Mouse (Mus musculus) MEL (cell line): Measurements from ENCODE around the gene Slc45a2. TPM values are rescaled to one million over a fixed set of nuclear protein-coding genes. Genes with fewer than 3 reads are reported as not detected.

Experiments
- DNase-seq: peaks from one replicate; pipeline ENCODE4 v3.0.0; 2011; ENCODE audit warnings: low read depth, low spot score
- H3K27ac ChIP-seq: 2 replicates; pipeline ENCODE4 v1.5.1; 2012; ENCODE audit warnings: low read depth, mild to moderate bottlenecking, control low read depth, low read length, moderate library complexity; ENCODE audit not compliant: control insufficient read depth
- H3K27me3 ChIP-seq, 2 experiments: fragments of 150-350 bp in 1 of 2; sonication (generic) in 1 of 2; 2 replicates each; pipeline ENCODE4 v1.6.1; 2012; ENCODE audit warnings: low read length in 2 of 2, mild to moderate bottlenecking in 2 of 2, improper control_type of control experiment in 1 of 2, moderate library complexity in 1 of 2; ENCODE audit not compliant: insufficient read depth in 2 of 2, control insufficient read depth in 1 of 2
- H3K36me3 ChIP-seq, 2 experiments: 2 replicates each; pipeline ENCODE4 v1.6.1; 2012 to 2014; ENCODE audit warnings: low read length in 2 of 2, improper control_type of control experiment in 1 of 2, inconsistent platforms in 1 of 2, mild to moderate bottlenecking in 1 of 2; ENCODE audit not compliant: insufficient read depth in 2 of 2, control insufficient read depth in 1 of 2
- H3K4me1 ChIP-seq, 2 experiments: fragments of 150-350 bp in 1 of 2; sonication (generic) in 1 of 2; 2 replicates each; pipeline ENCODE4 v1.6.1; 2012; ENCODE audit warnings: low read length in 2 of 2, improper control_type of control experiment in 1 of 2, mild to moderate bottlenecking in 1 of 2; ENCODE audit not compliant: insufficient read depth in 2 of 2, control insufficient read depth in 1 of 2
- H3K4me3 ChIP-seq, 2 experiments: fragments of 150-350 bp in 1 of 2; sonication (generic) in 1 of 2; 2 replicates each; pipeline ENCODE4 v1.5.1; 2012; ENCODE audit warnings: low read depth in 2 of 2, low read length in 2 of 2, mild to moderate bottlenecking in 2 of 2, moderate library complexity in 2 of 2, control low read depth in 1 of 2, improper control_type of control experiment in 1 of 2; ENCODE audit not compliant: control insufficient read depth in 1 of 2, insufficient read depth in 1 of 2
- H3K79me2 ChIP-seq: 2 replicates; pipeline ENCODE4 v1.6.1; 2012; ENCODE audit warnings: mild to moderate bottlenecking, low read length, moderate library complexity; ENCODE audit not compliant: control insufficient read depth, poor library complexity, insufficient read depth
- H3K9ac ChIP-seq: 2 replicates; pipeline ENCODE4 v1.6.1; 2012; ENCODE audit warnings: low read depth, mild to moderate bottlenecking, control low read depth, low read length, moderate library complexity; ENCODE audit not compliant: control insufficient read depth, poor library complexity, severe bottlenecking
- H3K9me3 ChIP-seq: fragments of 150-350 bp; sonication (generic); replicated peaks from 2 replicates; pipeline ENCODE4 v1.6.1; 2012; ENCODE audit warnings: mild to moderate bottlenecking, low read length, improper control_type of control experiment, moderate library complexity; ENCODE audit not compliant: insufficient read depth
- E2F4 ChIP-seq: IDR thresholded peaks from 2 replicates; pipeline ENCODE4 v1.6.1; 2011; ENCODE audit warnings: low read depth, low read length, improper control_type of control experiment, borderline replicate concordance
- ELF1 ChIP-seq: IDR thresholded peaks from 2 replicates; pipeline ENCODE4 v1.6.1; 2014; ENCODE audit warnings: low read depth, mild to moderate bottlenecking, inconsistent platforms, low read length, improper control_type of control experiment, moderate library complexity
- EP300 ChIP-seq, 2 experiments: IDR thresholded peaks; 2 replicates each; pipeline ENCODE4 v1.6.1; 2011; ENCODE audit warnings: improper control_type of control experiment in 2 of 2, low read length in 2 of 2, low read depth in 1 of 2, mild to moderate bottlenecking in 1 of 2
- GABPA ChIP-seq: IDR thresholded peaks from 2 replicates; pipeline ENCODE4 v1.6.1; 2012; ENCODE audit warnings: low read depth, mild to moderate bottlenecking, inconsistent platforms, low read length, improper control_type of control experiment, moderate library complexity
- HCFC1 ChIP-seq: IDR thresholded peaks from 2 replicates; pipeline ENCODE4 v1.6.1; 2012; ENCODE audit warnings: low read depth, mild to moderate bottlenecking, inconsistent platforms, low read length, improper control_type of control experiment, moderate library complexity
- KAT2A ChIP-seq: conservative IDR thresholded peaks from 2 replicates; pipeline ENCODE4 v1.6.1; 2012; ENCODE audit warnings: low read depth, low read length, improper control_type of control experiment, inconsistent platforms
- MAZ ChIP-seq: IDR thresholded peaks from 2 replicates; pipeline ENCODE4 v1.6.1; 2012; ENCODE audit warnings: low read depth, mild to moderate bottlenecking, inconsistent platforms, low read length, improper control_type of control experiment
- MEF2A ChIP-seq: IDR thresholded peaks from 2 replicates; pipeline ENCODE4 v1.6.1; 2014; ENCODE audit warnings: low read depth, mild to moderate bottlenecking, inconsistent platforms, low read length, improper control_type of control experiment; ENCODE audit not compliant: poor library complexity, insufficient replicate concordance, severe bottlenecking; ENCODE audit errors: extremely low read depth
- POLR2AphosphoS2 ChIP-seq: IDR thresholded peaks from 2 replicates; pipeline ENCODE4 v1.6.1; 2011; ENCODE audit warnings: low read length, improper control_type of control experiment
- RAD21 ChIP-seq: IDR thresholded peaks from 2 replicates; pipeline ENCODE4 v1.6.1; 2011; ENCODE audit warnings: mild to moderate bottlenecking, low read depth, low read length, improper control_type of control experiment
- TAL1 ChIP-seq: IDR thresholded peaks from 2 replicates; pipeline ENCODE4 v1.6.1; 2012; ENCODE audit warnings: mild to moderate bottlenecking, inconsistent platforms, low read length, moderate library complexity, mixed read lengths
- TCF12 ChIP-seq: IDR thresholded peaks from 2 replicates; pipeline ENCODE4 v1.6.1; 2014; ENCODE audit warnings: low read depth, mild to moderate bottlenecking, inconsistent platforms, low read length, improper control_type of control experiment, moderate library complexity
- USF1 ChIP-seq: IDR thresholded peaks from 2 replicates; pipeline ENCODE4 v1.6.1; 2014; ENCODE audit warnings: low read depth, mild to moderate bottlenecking, inconsistent platforms, low read length, improper control_type of control experiment, moderate library complexity
- ZC3H11A ChIP-seq: IDR thresholded peaks from 2 replicates; pipeline ENCODE4 v1.6.1; 2012; ENCODE audit warnings: low read depth, mild to moderate bottlenecking, inconsistent platforms, low read length, improper control_type of control experiment
- ZMIZ1 ChIP-seq: IDR thresholded peaks from 2 replicates; pipeline ENCODE4 v1.6.1; 2012; ENCODE audit warnings: low read depth, mild to moderate bottlenecking, inconsistent platforms, low read length, improper control_type of control experiment, moderate library complexity
- polyA plus RNA-seq, 2 experiments: library from polyadenylated mRNA; stranded (reverse) in 1 of 2; unstranded in 1 of 2; fragments of >175 nt in 1 of 2; fragments of >200 nt in 1 of 2; gene quantifications; 2 replicates each; pipeline versions ENCODE4 v1.2.1 to v1.2.4; 2012; ENCODE audit warnings: low replicate concordance in 2 of 2, low read depth in 1 of 2; ENCODE audit not compliant: insufficient read length in 2 of 2, insufficient read depth in 1 of 2, missing spikeins in 1 of 2
- total RNA-seq: library from RNA; depleted of rRNA; stranded (reverse); fragments of 300-350 nt; gene quantifications from 2 replicates; pipeline ENCODE4 v1.2.3, GENCODE M21; 2012; rRNA removed

The Slc45a2 gene
- total RNA-seq = not detected in 2 replicates
- polyA plus RNA-seq = not detected

DNA sequence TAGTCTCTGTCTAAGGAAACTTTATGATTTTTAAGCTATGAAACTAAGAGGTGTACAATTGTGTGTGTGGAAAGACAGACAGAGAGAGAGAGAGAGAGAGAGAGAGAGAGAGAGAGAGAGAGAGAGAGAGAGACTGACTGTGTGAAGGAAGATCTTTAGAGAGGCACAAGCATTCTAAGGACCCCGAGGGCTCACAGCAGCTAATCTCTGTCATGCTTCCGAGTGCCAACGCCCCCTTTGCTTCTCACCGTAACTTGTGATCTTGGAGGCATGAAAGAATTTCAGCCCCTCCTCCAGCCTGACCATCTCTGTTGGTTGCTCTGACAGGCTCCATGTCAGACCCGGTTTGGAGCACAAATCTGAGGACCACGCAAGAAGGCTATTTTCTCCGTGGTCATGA lies at the start of gene Slc45a2:
Slc45a2 (plus strand) TSS at position 301 of the 400 bp plus-strand sequence.
- no peak within 1 kb of the TSS for H3K4me3 ChIP-seq
- no peak for DNase-seq
- H3K4me1 ChIP-seq = no peaks in the 10 kb centered on the region
- H3K27ac ChIP-seq = no peak within 1 kb of the TSS
- H3K36me3 ChIP-seq = no peaks in the 10 kb centered on the region
- H3K79me2 ChIP-seq = no peaks in the 10 kb centered on the region
- no peaks in the 10 kb centered on the region for H3K9me3 ChIP-seq
- TF ChIP-seq TCF12 = no peak
- no peak for TF ChIP-seq MAZ
- no peak for TF ChIP-seq GABPA
- no peak for TF ChIP-seq HCFC1
- H3K27me3 ChIP-seq = no peaks in the 10 kb centered on the region
- H3K9ac ChIP-seq = no peak within 1 kb of the TSS

DNA sequence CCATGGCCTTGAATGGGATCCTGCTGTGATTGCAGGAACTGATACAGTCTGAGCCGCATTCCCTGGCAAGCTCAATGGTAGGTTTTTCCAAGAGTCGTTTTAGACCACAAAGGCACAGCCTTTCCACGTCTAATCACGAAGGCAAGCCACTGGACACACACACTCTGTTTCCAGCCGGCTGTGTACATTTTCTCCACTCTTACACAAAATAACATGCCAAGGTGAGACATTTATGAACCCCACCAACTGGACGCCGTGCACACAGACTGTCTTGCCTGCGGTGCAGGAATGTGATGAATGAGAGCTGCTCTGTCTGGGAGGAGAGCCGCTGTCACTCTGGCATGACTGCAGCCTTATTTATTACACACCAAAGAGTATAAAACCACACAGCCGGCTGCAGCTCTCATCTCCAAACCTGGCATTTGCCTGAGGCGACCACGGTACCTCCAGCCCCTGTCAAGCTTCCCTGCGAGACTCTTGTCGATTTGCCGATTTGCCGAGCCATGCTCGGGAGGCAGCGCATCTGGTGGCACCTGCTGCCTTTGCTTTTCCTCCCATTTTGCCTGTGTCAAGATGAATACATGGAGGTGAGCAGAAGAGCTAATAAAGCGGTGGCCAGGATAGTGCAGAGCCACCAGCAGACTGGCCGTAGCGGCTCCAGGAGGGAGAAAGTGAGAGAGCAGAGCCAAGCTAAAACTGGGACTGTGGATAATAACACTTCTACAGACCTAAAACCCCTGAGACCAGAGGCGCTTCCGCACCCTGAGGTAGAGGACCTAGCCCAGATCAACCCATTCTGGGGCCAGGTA lies 48.4 kb upstream of the Slc45a2 start, which contains the start of gene C1qtnf3:
C1qtnf3 (plus strand) TSS at position 382 of the 809 bp plus-strand sequence.
- DNase-seq = no peak
- Histone ChIP-seq H3K79me2 (no peaks in the 10 kb centered on the region), H3K27me3 (no peaks in the 10 kb centered on the region), H3K9ac (no peak within 1 kb of the TSS), H3K27ac (no peak within 1 kb of the TSS), H3K4me1 (no peaks in the 10 kb centered on the region), H3K9me3 (no peaks in the 10 kb centered on the region), H3K36me3 (no peaks in the 10 kb centered on the region), H3K4me3 (no peak within 1 kb of the TSS)
- TF ChIP-seq USF1 (no peak), ELF1 (no peak), ZMIZ1 (no peak), RAD21 (no peak), POLR2AphosphoS2 (no peak)

DNA sequence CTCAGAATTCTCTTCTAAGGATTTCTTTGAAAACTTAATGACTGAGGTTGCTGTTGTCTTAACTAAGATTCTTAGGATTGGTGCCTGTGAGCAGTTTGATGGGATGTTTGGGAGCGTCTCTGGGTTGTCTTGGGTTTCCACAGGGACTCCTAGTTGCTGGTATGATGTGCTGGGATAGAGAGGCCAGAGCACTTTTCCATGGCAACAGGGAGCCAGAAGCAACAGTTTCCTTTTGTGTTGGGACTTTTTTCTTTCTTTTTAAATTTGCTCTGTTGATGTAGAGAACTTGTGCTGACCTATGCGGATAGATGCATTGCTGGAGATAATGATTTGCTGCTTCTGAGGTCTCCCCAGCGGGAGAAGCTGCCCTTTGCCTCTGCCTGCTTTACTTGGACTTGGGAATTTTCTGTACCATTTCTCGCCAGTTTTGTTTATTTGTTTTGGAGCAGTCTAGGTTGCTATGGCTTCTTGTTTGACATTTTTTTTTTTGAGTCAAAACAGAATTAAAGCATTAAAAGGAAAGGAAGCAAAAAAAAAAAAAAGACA lies 47.7 kb upstream of the Slc45a2 start:
- no peaks in the 10 kb centered on the region for H3K4me1 ChIP-seq
- no peaks in the 10 kb centered on the region for H3K27me3 ChIP-seq
- no peak for TF ChIP-seq E2F4
- no peak for TF ChIP-seq TAL1
- TF ChIP-seq ZC3H11A = no peak
- TF ChIP-seq MEF2A = no peak
- TF ChIP-seq EP300 (IDR thresholded peaks at IDR 0.05; ENCODE audit: low read depth in 1 of 2, low read length in 2 of 2) = no peak
- no peak for TF ChIP-seq MAZ
- TF ChIP-seq KAT2A = no peak
- TF ChIP-seq, all 39 proteins: peak for 0
- no peaks in the 10 kb centered on the region for H3K36me3 ChIP-seq
- H3K4me3 ChIP-seq = no peak overlapping the region
- no peak for DNase-seq
- H3K9me3 ChIP-seq = no peaks in the 10 kb centered on the region
- no peak overlapping the region for H3K9ac ChIP-seq
- no peak overlapping the region for H3K27ac ChIP-seq
- H3K79me2 ChIP-seq = no peaks in the 10 kb centered on the region
